Mouse (Mus musculus): ENCODE results near the gene Siah1a.

Siah1a gene

GRCm38 (mm10) chr8:86745221-86745934 is at the start of gene Siah1a, which contains the start of gene Gm10638:
Gene Siah1a, minus strand, starts transcription at chr8:86745934.
Gene Gm10638, plus strand, starts transcription at chr8:86745699.
- 1% methylated on average over 76 of the region's 88 CpGs for WGBS

GRCm38 (mm10) chr8:86794716-86795115 is 49.0 kb upstream of the Siah1a start:
- WGBS: 73% methylated on average over 6 of the region's 6 CpGs

GRCm38 (mm10) chr8:86791542-86791941 is 45.8 kb upstream of the Siah1a start:
- 90% methylated on average over 6 of the region's 6 CpGs for WGBS

- 93% methylated on average over 1 of the region's 1 CpGs for WGBS
These were observed 43.8 kb upstream of the Siah1a start for GRCm38 (mm10) chr8:86789576-86789975.

- WGBS: 69% methylated on average over 12 of the region's 12 CpGs
These were observed 42.2 kb upstream of the Siah1a start for GRCm38 (mm10) chr8:86787891-86788420.

- 60% methylated on average over 5 of the region's 5 CpGs for WGBS
These were observed 40.8 kb upstream of the Siah1a start for GRCm38 (mm10) chr8:86786498-86786897.

- WGBS: 85% methylated on average over 8 of the region's 8 CpGs
These were observed 35.4 kb upstream of the Siah1a start for GRCm38 (mm10) chr8:86781094-86781493.

- WGBS: 78% methylated on average over 8 of the region's 8 CpGs
These were observed 33.5 kb upstream of the Siah1a start for GRCm38 (mm10) chr8:86779207-86779606.

- WGBS: 88% methylated on average over 1 of the region's 1 CpGs
These were observed 24.4 kb upstream of the Siah1a start for GRCm38 (mm10) chr8:86769945-86770715.

- WGBS: 55% methylated on average over 5 of the region's 5 CpGs
These were observed 22.8 kb upstream of the Siah1a start for GRCm38 (mm10) chr8:86768499-86768898.

GRCm38 (mm10) chr8:86766548-86767211 is 20.9 kb upstream of the Siah1a start:
- 85% methylated on average over 9 of the region's 9 CpGs for WGBS

- WGBS: 81% methylated on average over 8 of the region's 8 CpGs
These were observed 19.9 kb upstream of the Siah1a start for GRCm38 (mm10) chr8:86765669-86766068.

- WGBS: 89% methylated on average over 10 of the region's 10 CpGs
These were observed 19.4 kb upstream of the Siah1a start for GRCm38 (mm10) chr8:86765155-86765554.

GRCm38 (mm10) chr8:86762806-86763205 is 17.1 kb upstream of the Siah1a start:
- WGBS: 83% methylated on average over 5 of the region's 5 CpGs

GRCm38 (mm10) chr8:86760746-86761145 is 15.0 kb upstream of the Siah1a start:
- 76% methylated on average over 6 of the region's 6 CpGs for WGBS

- WGBS: 68% methylated on average over 4 of the region's 4 CpGs
These were observed 13.4 kb upstream of the Siah1a start for GRCm38 (mm10) chr8:86759090-86759491.

GRCm38 (mm10) chr8:86758651-86759050 is 12.9 kb upstream of the Siah1a start:
- WGBS: 90% methylated on average over 3 of the region's 3 CpGs

GRCm38 (mm10) chr8:86756948-86757733 is 11.4 kb upstream of the Siah1a start:
- 13% methylated on average over 23 of the region's 23 CpGs for WGBS

GRCm38 (mm10) chr8:86749842-86750241 is 4.1 kb upstream of the Siah1a start:
- 77% methylated on average over 2 of the region's 2 CpGs for WGBS

- whole genome bisulfite sequencing: under 1% methylated on average over 11 of the region's 11 CpGs
These were observed 777 bp upstream of the Siah1a start for GRCm38 (mm10) chr8:86746511-86746910.

GRCm38 (mm10) chr8:86745935-86746441 is 254 bp upstream of the Siah1a start:
- WGBS: under 1% methylated on average over 68 of the region's 70 CpGs

Data from cerebral cortex, adult 2 months (tissue).